Mouse (Mus musculus) A20 (cell line): ENCODE measurements at regions not wholly inside any gene's neighbourhood (a gene's known extent, or its start where the extent isn't known, plus 50 kb on each side); places are given as distances from the start of the nearest gene placed in this dataset.

Experiments
- DNase-seq: peaks from one replicate; pipeline ENCODE4 v3.0.0-alpha.2; 2011; ENCODE audit warnings: low read depth, low spot score

GRCm38 (mm10) chr11:113178375-113178774 is 396.4 kb downstream of the Sox9 start:
- no peak for DNase-seq

- DNase-seq: no peak
These were observed 398.0 kb downstream of the Sox9 start for GRCm38 (mm10) chr11:113180008-113180407.

- peak; percentile 13 for DNase-seq
These were observed 400.2 kb downstream of the Sox9 start for GRCm38 (mm10) chr11:113182083-113182861.

- DNase-seq: no peak
These were observed 401.5 kb downstream of the Sox9 start for GRCm38 (mm10) chr11:113183556-113183955.

GRCm38 (mm10) chr11:113184095-113184494 is 402.1 kb downstream of the Sox9 start:
- DNase-seq: no peak

- DNase-seq: no peak
These were observed 405.4 kb downstream of the Sox9 start for GRCm38 (mm10) chr11:113187407-113187806.

- DNase-seq: no peak
These were observed 406.4 kb downstream of the Sox9 start for GRCm38 (mm10) chr11:113188263-113188920.

GRCm38 (mm10) chr11:113190006-113190405 is 408.0 kb downstream of the Sox9 start:
- DNase-seq: no peak

GRCm38 (mm10) chr11:113190520-113190919 is 408.5 kb downstream of the Sox9 start:
- DNase-seq: no peak

GRCm38 (mm10) chr11:113191006-113191405 is 409.0 kb downstream of the Sox9 start:
- no peak for DNase-seq

- no peak for DNase-seq
These were observed 410.2 kb downstream of the Sox9 start for GRCm38 (mm10) chr11:113192086-113192856.

- DNase-seq: no peak
These were observed 412.3 kb downstream of the Sox9 start for GRCm38 (mm10) chr11:113194144-113194827.
